Mouse (Mus musculus) neural tube, embryonic 12.5 days (tissue): Measurements from ENCODE around the gene Rin3. TPM values are rescaled to one million over a fixed set of nuclear protein-coding genes. Genes with fewer than 3 reads are reported as not detected.

Experiments used
- ATAC-seq: fragments of 200-750 bp; cut with Nextera tagmentation; 2 replicates; pipeline ENCODE4 v1.8.0; 2017; ENCODE audit warnings: low read depth, mild to moderate bottlenecking, moderate TSS enrichment, moderate library complexity; ENCODE audit not compliant: low FRiP score
- H3K27ac ChIP-seq: fragments of 300-500 bp; sonication (generic); 2 replicates; pipeline ENCODE4 v1.5.1; 2016
- H3K27me3 ChIP-seq: fragments of 300-500 bp; sonication (generic); replicated peaks from 2 replicates; pipeline ENCODE4 v1.6.1; 2016; ENCODE audit warnings: mild to moderate bottlenecking
- H3K36me3 ChIP-seq: fragments of 300-500 bp; sonication (generic); 2 replicates; pipeline ENCODE4 v1.6.1; 2016; ENCODE audit warnings: mild to moderate bottlenecking
- H3K4me1 ChIP-seq: fragments of 300-500 bp; sonication (generic); 2 replicates; pipeline ENCODE4 v1.6.1; 2016
- H3K4me2 ChIP-seq: fragments of 300-500 bp; sonication (generic); replicated peaks from 2 replicates; pipeline ENCODE4 v1.6.1; 2016; ENCODE audit warnings: mild to moderate bottlenecking
- H3K4me3 ChIP-seq: fragments of 300-500 bp; sonication (generic); 2 replicates; pipeline ENCODE4 v1.5.1; 2016
- H3K9ac ChIP-seq: fragments of 300-500 bp; sonication (generic); 2 replicates; pipeline ENCODE4 v1.6.1; 2016; ENCODE audit warnings: mild to moderate bottlenecking
- H3K9me3 ChIP-seq: fragments of 300-500 bp; sonication (generic); 2 replicates; pipeline ENCODE4 v1.6.1; 2016; ENCODE audit warnings: mild to moderate bottlenecking
- WGBS: fragments of 180-500 bp; shearing (Covaris S2); methylation state at CpG from one replicate; pipeline ENCODE4 v1.1.7; 2016; 5-methylcytosine and 5-hydroxymethylcytosine counted together
- polyA plus RNA-seq: library from polyadenylated mRNA; unstranded; fragments of >200 nt; fragmentation: Nextera tagmentation; extraction: Ambion mirVana; gene quantifications from 2 replicates; pipeline ENCODE4 v1.2.1, GENCODE M21; 2016

Gene Rin3
- polyA plus RNA-seq, 1 experiment from 2014 or later: 5.6 TPM

GRCm38 (mm10) chr12:102422065-102422464 is 139.2 kb downstream of the Rin3 start:
- peaks cover 21% of the 10 kb centered on the region for H3K36me3 ChIP-seq
- no peak overlapping the region for H3K4me2 ChIP-seq
- H3K4me1 ChIP-seq: no peaks in the 10 kb centered on the region
- H3K4me3 ChIP-seq: no peak overlapping the region
- ATAC-seq: no peak
- H3K9ac ChIP-seq: no peak overlapping the region
- no peak overlapping the region for H3K27ac ChIP-seq
- 91% methylated on average over 6 of the region's 6 CpGs for WGBS
- no peaks in the 10 kb centered on the region for H3K9me3 ChIP-seq
- H3K27me3 ChIP-seq: no peaks in the 10 kb centered on the region

GRCm38 (mm10) chr12:102422623-102423320 is 139.9 kb downstream of the Rin3 start:
- Histone ChIP-seq H3K4me2 (no peak overlapping the region), H3K4me1 (no peaks in the 10 kb centered on the region), H3K27ac (no peak overlapping the region), H3K9me3 (no peaks in the 10 kb centered on the region), H3K9ac (no peak overlapping the region), H3K27me3 (no peaks in the 10 kb centered on the region), H3K36me3 (peaks cover 21% of the 10 kb centered on the region), H3K4me3 (no peak overlapping the region)
- ATAC-seq: no peak
- 93% methylated on average over 11 of the region's 11 CpGs for WGBS

GRCm38 (mm10) chr12:102423625-102424024 is 140.8 kb downstream of the Rin3 start:
- Histone ChIP-seq H3K4me2 (no peak overlapping the region), H3K9me3 (no peaks in the 10 kb centered on the region), H3K36me3 (peaks cover 21% of the 10 kb centered on the region), H3K4me1 (no peaks in the 10 kb centered on the region), H3K9ac (no peak overlapping the region), H3K27ac (no peak overlapping the region), H3K27me3 (no peaks in the 10 kb centered on the region), H3K4me3 (no peak overlapping the region)
- no peak for ATAC-seq
- 93% methylated on average over 8 of the region's 8 CpGs for WGBS

DNA sequence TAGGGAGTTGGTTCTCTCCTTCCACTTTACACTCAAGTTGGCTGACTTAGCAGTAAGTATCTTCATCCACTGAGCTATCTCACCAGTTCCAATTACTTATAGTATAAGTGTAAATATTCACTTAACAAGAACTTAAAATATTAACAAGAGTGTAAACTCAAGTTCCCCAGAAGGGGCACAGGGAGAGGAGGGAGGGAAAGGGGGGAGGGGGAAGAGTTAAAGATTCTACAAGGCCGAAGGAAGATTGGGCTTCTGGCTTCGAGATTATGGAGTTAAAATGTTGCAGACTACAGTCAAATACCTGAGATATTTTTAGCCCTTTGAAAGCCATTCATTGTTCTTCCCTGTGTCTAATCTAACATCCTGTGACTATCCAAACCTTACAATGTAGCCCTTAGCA is 141.6 kb downstream of the Rin3 start:
- Histone ChIP-seq H3K4me1 (no peaks in the 10 kb centered on the region), H3K27me3 (no peaks in the 10 kb centered on the region), H3K36me3 (peaks cover 21% of the 10 kb centered on the region), H3K27ac (no peak overlapping the region), H3K4me2 (no peak overlapping the region), H3K4me3 (no peak overlapping the region), H3K9ac (no peak overlapping the region), H3K9me3 (no peaks in the 10 kb centered on the region)
- no peak for ATAC-seq
- WGBS: 84% methylated on average over 2 of the region's 2 CpGs

- peaks cover 21% of the 10 kb centered on the region for H3K36me3 ChIP-seq
- no peaks in the 10 kb centered on the region for H3K9me3 ChIP-seq
- ATAC-seq: no peak
Observed at GRCm38 (mm10) chr12:102425048-102425578, 142.3 kb downstream of the Rin3 start.

DNA sequence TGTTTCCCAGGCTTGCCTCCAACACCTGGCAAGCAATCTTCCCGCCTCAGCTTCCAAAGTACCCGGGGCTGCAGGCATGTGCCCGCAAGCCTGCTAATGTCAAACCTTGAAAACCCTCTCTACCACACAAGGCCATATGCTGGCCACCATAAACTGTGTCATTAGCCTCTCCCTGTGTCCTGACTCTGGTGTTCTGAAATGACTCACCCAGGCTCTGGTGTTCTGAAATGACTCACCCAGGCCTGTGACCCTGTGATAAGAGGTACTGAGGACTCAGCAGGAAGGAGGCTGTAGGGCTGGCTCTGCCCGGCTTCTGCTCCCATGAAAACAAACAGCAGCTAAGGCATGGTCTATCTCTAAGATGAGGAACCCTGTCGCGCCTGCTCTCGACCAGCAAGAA is 143.4 kb downstream of the Rin3 start:
- 92% methylated on average over 7 of the region's 7 CpGs for WGBS
- no peaks in the 10 kb centered on the region for H3K27me3 ChIP-seq
- no peak overlapping the region for H3K9ac ChIP-seq
- H3K27ac ChIP-seq: no peak overlapping the region
- ATAC-seq: no peak
- no peak overlapping the region for H3K4me3 ChIP-seq
- H3K9me3 ChIP-seq: no peaks in the 10 kb centered on the region
- no peak overlapping the region for H3K4me2 ChIP-seq
- peaks cover 21% of the 10 kb centered on the region for H3K36me3 ChIP-seq
- H3K4me1 ChIP-seq: no peaks in the 10 kb centered on the region

More at GRCm38 (mm10) chr12:102425048-102425578, 142.3 kb downstream of the Rin3 start:
- H3K4me2 ChIP-seq: no peak overlapping the region
- no peaks in the 10 kb centered on the region for H3K4me1 ChIP-seq
- no peak overlapping the region for H3K4me3 ChIP-seq
- H3K27me3 ChIP-seq: no peaks in the 10 kb centered on the region
- H3K27ac ChIP-seq: no peak overlapping the region
- 86% methylated on average over 4 of the region's 4 CpGs for WGBS
- H3K9ac ChIP-seq: no peak overlapping the region

DNA sequence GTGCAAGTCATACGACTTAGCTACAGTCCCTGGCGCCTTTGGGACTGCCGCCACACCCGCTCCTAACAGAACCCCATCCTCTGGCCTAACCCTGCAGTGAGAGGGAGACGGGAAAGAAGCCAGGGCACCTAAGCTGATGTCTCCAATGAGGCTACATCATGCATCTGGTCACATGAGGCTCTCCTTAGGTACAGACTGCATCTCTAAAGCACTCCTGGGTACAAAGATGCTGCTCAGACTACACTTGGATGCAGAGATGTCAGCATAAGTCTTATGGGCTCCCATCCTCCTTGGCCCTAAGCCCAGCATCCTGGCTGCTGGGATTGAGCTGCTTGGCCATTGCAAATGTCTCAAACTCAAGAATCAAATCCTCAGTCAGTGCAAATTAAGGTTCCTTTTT is 146.8 kb downstream of the Rin3 start:
- Histone ChIP-seq H3K36me3 (peaks cover 4% of the 10 kb centered on the region; the same call in 1 of the 2 replicates), H3K9ac (no peak overlapping the region), H3K4me2 (no peak overlapping the region), H3K4me1 (no peaks in the 10 kb centered on the region), H3K27ac (no peak overlapping the region), H3K27me3 (no peaks in the 10 kb centered on the region), H3K4me3 (no peak overlapping the region), H3K9me3 (no peaks in the 10 kb centered on the region)
- ATAC-seq: no peak
- 90% methylated on average over 5 of the region's 5 CpGs for WGBS

GRCm38 (mm10) chr12:102430228-102430627 is 147.4 kb downstream of the Rin3 start:
- Histone ChIP-seq H3K4me1 (no peaks in the 10 kb centered on the region), H3K9ac (no peak overlapping the region), H3K36me3 (peaks cover 4% of the 10 kb centered on the region; the same call in 1 of the 2 replicates), H3K4me2 (no peak overlapping the region), H3K27ac (no peak overlapping the region), H3K4me3 (no peak overlapping the region), H3K27me3 (no peaks in the 10 kb centered on the region), H3K9me3 (no peaks in the 10 kb centered on the region)
- ATAC-seq: no peak
- 80% methylated on average over 4 of the region's 4 CpGs for WGBS

GRCm38 (mm10) chr12:102432238-102432637 is 149.4 kb downstream of the Rin3 start:
- H3K4me2 ChIP-seq: no peak overlapping the region
- no peaks in the 10 kb centered on the region for H3K9me3 ChIP-seq
- WGBS: 86% methylated on average over 12 of the region's 12 CpGs
- ATAC-seq: no peak
- H3K4me3 ChIP-seq: no peak overlapping the region
- H3K36me3 ChIP-seq: no peaks in the 10 kb centered on the region
- H3K27ac ChIP-seq: no peak overlapping the region
- H3K27me3 ChIP-seq: no peaks in the 10 kb centered on the region
- no peak overlapping the region for H3K9ac ChIP-seq
- H3K4me1 ChIP-seq: no peaks in the 10 kb centered on the region

DNA sequence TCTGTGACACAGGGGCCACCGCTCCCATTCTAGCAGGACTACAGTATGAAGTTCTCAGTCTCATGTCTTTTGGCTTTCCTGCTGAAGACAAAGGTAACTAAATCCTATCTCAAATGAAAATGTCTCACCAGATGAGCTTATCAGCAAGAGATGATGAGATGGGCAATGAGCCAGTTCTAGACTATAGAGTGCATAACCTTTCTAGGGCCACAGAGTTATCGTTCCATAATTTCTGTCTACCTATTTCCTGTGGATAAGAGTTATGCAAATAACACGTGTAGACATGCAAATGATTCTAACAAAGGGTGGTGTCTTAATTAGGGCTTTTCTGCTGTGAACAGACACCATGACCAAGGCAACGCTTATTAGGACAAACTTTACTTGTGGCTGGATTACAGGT is 151.3 kb downstream of the Rin3 start:
- Histone ChIP-seq H3K36me3 (no peaks in the 10 kb centered on the region), H3K4me3 (no peak overlapping the region), H3K27ac (no peak overlapping the region), H3K4me1 (peaks cover 10% of the 10 kb centered on the region; the same call in 1 of the 2 replicates), H3K9ac (no peak overlapping the region), H3K27me3 (no peaks in the 10 kb centered on the region), H3K4me2 (no peak overlapping the region), H3K9me3 (no peaks in the 10 kb centered on the region)
- no peak for ATAC-seq
- WGBS: 88% methylated on average over 4 of the region's 4 CpGs

GRCm38 (mm10) chr12:102436939-102437526 is 154.2 kb downstream of the Rin3 start:
- Histone ChIP-seq H3K9ac (no peak overlapping the region), H3K27ac (no peak overlapping the region), H3K4me2 (no peak overlapping the region), H3K4me1 (peaks cover 10% of the 10 kb centered on the region; the same call in 1 of the 2 replicates), H3K9me3 (no peaks in the 10 kb centered on the region), H3K36me3 (no peaks in the 10 kb centered on the region), H3K27me3 (no peaks in the 10 kb centered on the region), H3K4me3 (no peak overlapping the region)
- 74% methylated on average over 10 of the region's 10 CpGs for WGBS
- ATAC-seq: no peak

GRCm38 (mm10) chr12:102437952-102438351 is 155.1 kb downstream of the Rin3 start:
- no peaks in the 10 kb centered on the region for H3K9me3 ChIP-seq
- no peaks in the 10 kb centered on the region for H3K27me3 ChIP-seq
- ATAC-seq: no peak
- peaks cover 10% of the 10 kb centered on the region; the same call in 1 of the 2 replicates for H3K4me1 ChIP-seq
- H3K4me2 ChIP-seq: peak overlapping the region; percentile 66; the same call in 1 of the 2 replicates
- 0 out of 2 replicates have a peak overlapping the region, but pooled peaks have one; percentile 9 for H3K9ac ChIP-seq
- no peaks in the 10 kb centered on the region for H3K36me3 ChIP-seq
- 87% methylated on average over 5 of the region's 5 CpGs for WGBS
- H3K4me3 ChIP-seq: no peak overlapping the region
- H3K27ac ChIP-seq: no peak overlapping the region
